Mouse (Mus musculus) testis, adult 2 months (tissue): Measurements from ENCODE around the gene Npc1l1. TPM values are rescaled to one million over a fixed set of nuclear protein-coding genes. Genes with fewer than 3 reads are reported as not detected.

Experiments
- H3K27ac ChIP-seq: fragments of 200-500 bp; 2 replicates; pipeline ENCODE4 v1.5.1; 2012; ENCODE audit warnings: low read depth, low read length; ENCODE audit not compliant: control insufficient read depth, insufficient read depth
- H3K27me3 ChIP-seq: fragments of 200-500 bp; 2 replicates; pipeline ENCODE4 v1.6.1; 2012; ENCODE audit warnings: mild to moderate bottlenecking, low read length, moderate library complexity; ENCODE audit not compliant: control insufficient read depth, insufficient read depth
- H3K36me3 ChIP-seq: fragments of 200-500 bp; 2 replicates; pipeline ENCODE4 v1.6.1; 2012; ENCODE audit warnings: mild to moderate bottlenecking, low read length; ENCODE audit not compliant: control insufficient read depth, insufficient read depth
- H3K4me1 ChIP-seq: fragments of 200-500 bp; 2 replicates; pipeline ENCODE4 v1.6.1; 2012; ENCODE audit warnings: low read length; ENCODE audit not compliant: control insufficient read depth, insufficient read depth
- H3K4me3 ChIP-seq: fragments of 200-500 bp; 2 replicates; pipeline ENCODE4 v1.5.1; 2012; ENCODE audit warnings: low read depth, mild to moderate bottlenecking, low read length, moderate library complexity, mixed read lengths; ENCODE audit not compliant: control insufficient read depth
- CTCF ChIP-seq: fragments of 200-500 bp; IDR thresholded peaks from 2 replicates; pipeline ENCODE4 v1.5.1; 2012; ENCODE audit warnings: low read depth, mild to moderate bottlenecking, inconsistent platforms, low read length, moderate library complexity; ENCODE audit not compliant: control insufficient read depth, insufficient read depth, insufficient replicate concordance
- POLR2A ChIP-seq: fragments of 200-500 bp; IDR thresholded peaks from 2 replicates; pipeline ENCODE4 v1.6.1; 2012; ENCODE audit warnings: low read depth, mild to moderate bottlenecking, inconsistent platforms, low read length, moderate library complexity; ENCODE audit not compliant: control insufficient read depth
- polyA plus RNA-seq: library from polyadenylated mRNA; depleted of rRNA; stranded (reverse); fragments of >200 nt; gene quantifications from 2 replicates; pipeline ENCODE4 v1.2.3, GENCODE M21; 2012; rRNA removed

Npc1l1 gene
- polyA plus RNA-seq: 0.63 and 0.64 TPM in 2 replicates

DNA sequence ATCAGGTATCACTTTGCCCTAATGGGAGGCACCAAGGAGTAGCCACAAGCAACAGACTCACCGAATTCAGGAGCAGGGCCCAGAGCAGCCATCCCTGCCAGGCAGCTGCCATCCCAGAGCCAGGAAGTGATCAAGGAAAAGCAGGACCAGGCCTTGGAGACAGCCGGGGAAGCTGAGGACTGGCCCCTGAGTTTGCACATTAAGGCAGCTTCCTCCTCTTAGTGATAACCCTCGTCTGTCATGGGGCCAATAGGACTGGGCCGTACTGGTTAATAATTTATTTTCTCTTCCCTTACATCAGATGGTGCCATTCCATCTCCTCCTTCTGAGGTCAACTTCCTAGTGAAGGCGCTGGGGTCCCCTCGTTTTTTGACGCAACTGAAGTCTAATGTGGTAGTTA lies at the start of gene Npc1l1:
Npc1l1 (minus strand) TSS at position 132 of the 400 bp plus-strand sequence.
- Histone ChIP-seq H3K27me3 (no peaks in the 10 kb centered on the region), H3K4me3 (no peak within 1 kb of the TSS), H3K27ac (no peak within 1 kb of the TSS), H3K36me3 (no peaks in the 10 kb centered on the region), H3K4me1 (no peaks in the 10 kb centered on the region)
- no peak for TF ChIP-seq CTCF
- no peak for TF ChIP-seq POLR2A

DNA sequence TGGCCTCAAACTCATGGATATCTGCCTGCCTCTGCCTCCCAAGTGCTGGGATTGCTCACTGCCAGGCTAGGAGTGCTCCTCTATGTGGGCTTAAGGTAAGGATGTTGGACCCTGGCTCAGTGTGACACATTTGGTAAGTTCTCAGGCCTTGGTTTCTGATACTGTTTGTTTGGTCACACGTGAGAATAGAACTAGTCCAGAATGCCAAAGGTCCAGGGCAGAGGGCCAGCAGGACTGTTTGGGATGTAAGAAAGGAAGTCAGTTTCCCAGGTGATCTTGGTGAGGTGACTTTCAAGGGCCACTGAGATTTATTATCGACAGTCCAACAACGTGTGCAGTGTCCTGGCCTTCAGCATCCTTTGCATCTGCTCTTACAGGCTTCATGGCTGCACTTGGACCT lies 46.5 kb upstream of the Npc1l1 start:
- Histone ChIP-seq H3K27ac (no peak overlapping the region), H3K36me3 (no peaks in the 10 kb centered on the region; the same call in 1 of the 2 replicates), H3K27me3 (no peaks in the 10 kb centered on the region), H3K4me1 (peaks cover 9% of the 10 kb centered on the region), H3K4me3 (no peak overlapping the region)
- TF ChIP-seq CTCF: no peak
- no peak for TF ChIP-seq POLR2A

DNA sequence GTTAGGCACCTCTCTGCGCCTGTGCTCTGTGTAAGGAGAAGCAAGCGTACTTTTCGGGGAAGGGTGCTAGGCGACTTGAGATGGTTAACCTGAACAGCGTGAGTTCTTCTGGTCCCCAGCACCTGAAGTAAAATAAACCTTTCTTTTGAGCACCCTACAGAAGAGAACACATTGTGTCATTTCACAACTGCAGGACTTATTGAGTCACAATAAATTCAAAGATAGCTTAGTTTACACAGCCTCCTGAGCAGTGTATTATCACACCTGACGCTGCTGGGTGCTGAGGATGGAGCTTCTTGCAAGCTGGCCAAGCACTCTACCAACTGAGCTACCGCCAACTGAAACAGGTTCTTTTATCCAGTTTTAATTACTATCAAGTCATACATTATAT lies 45.1 kb upstream of the Npc1l1 start:
- TF ChIP-seq CTCF: no peak
- TF ChIP-seq POLR2A: no peak
- peak overlapping the region; percentile 67 for H3K27ac ChIP-seq

DNA sequence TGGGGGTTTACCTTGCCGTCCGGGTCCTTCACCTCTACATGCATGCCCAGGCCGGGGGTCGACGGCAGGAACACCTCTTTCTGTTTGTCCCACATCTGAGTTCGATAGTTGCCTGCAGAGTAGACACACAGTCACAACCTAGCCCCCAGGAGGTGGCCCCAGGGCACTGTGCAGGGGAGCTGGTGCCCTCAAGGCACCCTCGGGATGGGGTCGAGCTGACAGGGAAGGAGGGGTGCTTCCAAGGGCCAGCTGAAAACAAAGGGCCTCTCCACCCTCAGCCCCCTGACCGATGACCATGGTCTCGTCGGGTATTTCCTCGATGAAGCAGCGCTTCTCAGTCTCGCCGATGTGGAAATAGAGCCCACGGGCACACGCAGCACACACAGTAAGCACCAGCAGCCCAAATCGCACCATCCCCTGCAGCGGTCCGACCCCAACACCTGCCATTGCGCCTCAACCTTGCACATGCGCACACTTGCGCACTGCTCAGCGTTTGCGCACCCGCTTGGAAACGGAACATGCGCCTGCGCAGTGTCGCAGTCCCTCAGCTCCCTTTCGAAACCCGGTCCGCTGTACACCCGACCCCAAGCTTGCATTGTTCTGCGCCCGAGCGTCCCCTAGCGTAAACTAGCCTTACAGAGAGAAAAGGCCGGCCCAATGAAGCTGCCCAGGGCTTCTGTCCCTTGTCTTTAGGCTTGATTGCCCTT lies 44.6 kb upstream of the Npc1l1 start, which contains the start of gene Tmed4:
Tmed4 (minus strand) TSS at position 484 of the 707 bp plus-strand sequence.
- TF ChIP-seq POLR2A: peak; percentile 99
- TF ChIP-seq CTCF: peak; percentile 45; the same call in 1 of the 2 replicates
- peaks cover 9% of the 10 kb centered on the region for H3K4me1 ChIP-seq
- no peaks in the 10 kb centered on the region; the same call in 1 of the 2 replicates for H3K36me3 ChIP-seq
- H3K4me3 ChIP-seq: peak within 1 kb of the TSS; percentile 93
- H3K27ac ChIP-seq: peak within 1 kb of the TSS; percentile 67
- H3K27me3 ChIP-seq: no peaks in the 10 kb centered on the region

More for the DNA sequence above, 45.1 kb upstream of the Npc1l1 start:
- no peaks in the 10 kb centered on the region; the same call in 1 of the 2 replicates for H3K36me3 ChIP-seq
- peak overlapping the region; percentile 93 for H3K4me3 ChIP-seq
- peaks cover 9% of the 10 kb centered on the region for H3K4me1 ChIP-seq
- no peaks in the 10 kb centered on the region for H3K27me3 ChIP-seq

DNA sequence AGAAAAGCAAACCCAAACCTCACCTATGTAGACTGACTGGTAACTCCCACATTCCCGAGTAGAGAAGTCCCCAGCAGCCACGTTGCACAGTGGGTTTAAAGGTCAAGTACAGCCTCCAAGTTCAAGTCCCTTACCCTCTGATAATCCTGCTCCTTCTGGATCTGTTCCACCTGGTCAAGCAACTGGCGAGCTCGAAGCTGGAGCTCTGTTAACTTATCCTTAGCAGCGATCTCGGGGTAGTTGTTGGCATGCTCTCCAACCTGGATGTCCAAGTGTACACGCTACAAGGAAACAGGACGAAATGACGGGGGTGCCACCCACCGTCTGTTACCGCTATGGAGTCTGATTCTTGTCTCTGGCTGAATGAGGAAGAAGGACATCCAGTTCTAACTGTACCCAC lies 43.7 kb upstream of the Npc1l1 start:
- Histone ChIP-seq H3K27me3 (no peaks in the 10 kb centered on the region), H3K4me1 (peaks cover 9% of the 10 kb centered on the region), H3K36me3 (no peaks in the 10 kb centered on the region; the same call in 1 of the 2 replicates), H3K27ac (no peak overlapping the region), H3K4me3 (peak overlapping the region; percentile 93)
- TF ChIP-seq CTCF (no peak), POLR2A (no peak)

DNA sequence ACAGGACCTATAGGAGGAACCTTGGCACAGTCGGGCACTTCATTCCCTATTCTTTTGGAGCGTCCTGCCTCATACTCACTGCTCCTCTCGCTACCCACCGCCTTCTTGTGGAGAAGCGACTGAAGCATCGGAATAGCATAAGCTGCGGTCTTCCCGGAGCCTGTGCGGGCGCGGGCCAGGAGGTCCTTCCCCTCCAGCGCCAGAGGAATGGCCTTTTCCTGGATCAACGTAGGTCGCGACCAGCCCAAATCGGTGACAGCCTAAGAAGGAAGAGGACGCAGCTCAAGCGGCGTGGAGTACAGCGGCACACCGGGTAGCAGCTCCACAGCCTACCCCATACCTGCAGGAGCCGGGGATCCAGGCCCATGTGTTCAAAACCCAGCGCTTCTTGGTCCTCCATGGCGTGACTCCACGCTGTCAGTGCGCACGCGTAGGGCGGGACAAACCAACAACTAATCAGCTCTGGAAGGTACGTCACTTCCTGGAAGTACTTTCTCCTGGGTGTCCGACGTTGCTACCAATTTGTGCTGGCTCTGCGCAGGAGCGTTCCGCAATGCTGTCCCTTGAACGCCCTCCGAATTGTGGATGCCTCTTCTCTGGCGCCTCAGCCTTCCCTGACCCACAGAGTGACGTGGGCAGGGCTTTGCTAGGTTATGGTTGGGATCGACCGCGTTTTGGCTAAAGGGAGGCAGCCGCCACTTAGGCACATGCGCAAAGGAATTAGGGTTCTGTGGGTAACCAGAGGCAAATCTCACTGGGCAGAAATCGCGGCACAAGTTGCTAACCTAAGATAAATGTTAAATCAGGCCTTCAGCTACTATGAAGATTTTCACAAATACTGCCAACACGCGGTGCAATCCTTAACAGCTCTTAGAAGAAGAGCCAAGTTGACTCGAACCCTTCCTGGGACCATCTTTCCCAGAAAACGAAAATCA lies 37.6 kb upstream of the Npc1l1 start, which contains the start of gene Ddx56:
Ddx56 (minus strand) TSS at position 453 of the 935 bp plus-strand sequence.
- Histone ChIP-seq H3K4me3 (peak within 1 kb of the TSS; percentile 100), H3K27ac (peak within 1 kb of the TSS; percentile 86), H3K4me1 (peaks cover 5% of the 10 kb centered on the region), H3K27me3 (no peaks in the 10 kb centered on the region), H3K36me3 (peaks cover 4% of the 10 kb centered on the region)
- TF ChIP-seq POLR2A (peak; percentile 97), CTCF (no peak)

DNA sequence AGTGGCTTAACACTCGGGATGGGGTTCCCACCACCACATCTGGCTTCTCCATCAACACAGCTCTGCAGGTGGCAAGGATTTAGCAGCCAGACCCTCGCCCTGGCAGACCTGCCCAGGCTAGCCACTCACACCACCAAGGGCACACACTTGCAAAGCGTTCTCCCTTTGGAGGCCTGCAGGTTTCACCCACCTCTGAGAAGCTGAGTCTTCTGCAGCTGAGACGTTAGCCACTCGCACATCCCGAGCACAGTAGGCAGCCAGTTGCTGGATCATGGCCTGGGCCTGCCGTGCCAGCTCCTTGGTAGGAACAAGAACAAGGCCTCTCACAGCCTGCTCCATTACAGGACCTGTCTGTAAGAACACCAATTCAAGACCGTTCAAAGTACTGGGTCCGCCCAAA lies 36.7 kb upstream of the Npc1l1 start:
- TF ChIP-seq CTCF (no peak), POLR2A (no peak)
- peak overlapping the region; percentile 100 for H3K4me3 ChIP-seq
- no peaks in the 10 kb centered on the region for H3K27me3 ChIP-seq
- H3K36me3 ChIP-seq: peaks cover 4% of the 10 kb centered on the region
- H3K4me1 ChIP-seq: peaks cover 5% of the 10 kb centered on the region
- H3K27ac ChIP-seq: no peak overlapping the region
